Mouse (Mus musculus) myocyte (in vitro differentiated cells): ENCODE measurements around the gene Cenpi.

Experiments
- E2F4 ChIP-seq: IDR thresholded peaks from one replicate; pipeline ENCODE4 v1.6.1; 2011; ENCODE audit warnings: mild to moderate bottlenecking, control low read depth, moderate library complexity; ENCODE audit not compliant: insufficient read depth
- MAX ChIP-seq: IDR thresholded peaks from one replicate; pipeline ENCODE4 v1.6.1; 2011; ENCODE audit warnings: low read depth, mild to moderate bottlenecking, control low read depth
- MYOD1 ChIP-seq, 3 experiments: IDR thresholded peaks; one replicate each; pipeline ENCODE4 v1.6.1; 2011; ENCODE audit warnings: control low read depth in 2 of 3, low read depth in 2 of 3, mild to moderate bottlenecking in 2 of 3, moderate library complexity in 1 of 3; ENCODE audit not compliant: insufficient read length in 2 of 3, control insufficient read depth in 1 of 3
- MYOG ChIP-seq, 3 experiments: IDR thresholded peaks; one replicate each; pipeline ENCODE4 v1.6.1; 2011; ENCODE audit warnings: control low read depth in 2 of 3, low read depth in 2 of 3, mild to moderate bottlenecking in 2 of 3; ENCODE audit not compliant: insufficient read length in 2 of 3, control insufficient read depth in 1 of 3, insufficient read depth in 1 of 3
- POLR2A ChIP-seq: IDR thresholded peaks from one replicate; pipeline ENCODE4 v1.6.1; 2011; ENCODE audit warnings: low read depth, mild to moderate bottlenecking, control low read depth, moderate library complexity; ENCODE audit not compliant: insufficient read length
- POLR2AphosphoS2 ChIP-seq: IDR thresholded peaks from one replicate; pipeline ENCODE4 v1.6.1; 2011; ENCODE audit warnings: low read depth, control low read depth; ENCODE audit not compliant: insufficient read length
- REST ChIP-seq: IDR thresholded peaks from one replicate; pipeline ENCODE4 v1.6.1; 2011; ENCODE audit warnings: mild to moderate bottlenecking, control low read depth, moderate library complexity; ENCODE audit not compliant: insufficient read depth, insufficient read length
- SRF ChIP-seq: IDR thresholded peaks from one replicate; pipeline ENCODE4 v1.6.1; 2011; ENCODE audit warnings: low read depth; ENCODE audit not compliant: control insufficient read depth, insufficient read length
- TCF12 ChIP-seq: IDR thresholded peaks from one replicate; pipeline ENCODE4 v1.6.1; 2011; ENCODE audit warnings: mild to moderate bottlenecking, control low read depth; ENCODE audit not compliant: poor library complexity, insufficient read depth, severe bottlenecking
- USF1 ChIP-seq: IDR thresholded peaks from one replicate; pipeline ENCODE4 v1.6.1; 2011; ENCODE audit warnings: low read depth, mild to moderate bottlenecking, control low read depth, moderate library complexity

- TF ChIP-seq POLR2A = no peak
- TF ChIP-seq E2F4 = no peak
- TF ChIP-seq MYOD1 (IDR thresholded peaks at IDR 0.05; ENCODE audit: control insufficient read depth in 1 of 3, insufficient read length in 2 of 3, low read depth in 2 of 3) = no peak
- TF ChIP-seq MYOG (IDR thresholded peaks at IDR 0.05; ENCODE audit: control insufficient read depth in 1 of 3, insufficient read depth in 1 of 3, insufficient read length in 2 of 3, low read depth in 2 of 3) = no peak
- no peak for TF ChIP-seq USF1
- TF ChIP-seq TCF12 = no peak
- no peak for TF ChIP-seq POLR2AphosphoS2
- TF ChIP-seq SRF = no peak
- no peak for TF ChIP-seq REST
- TF ChIP-seq MAX = no peak
These were observed 20.6 kb upstream of the Cenpi start for GRCm38 (mm10) chrX:134287305-134287704.
